7 mouse cellular contexts compared by ENCODE assay signal in the genomic region with DNA sequence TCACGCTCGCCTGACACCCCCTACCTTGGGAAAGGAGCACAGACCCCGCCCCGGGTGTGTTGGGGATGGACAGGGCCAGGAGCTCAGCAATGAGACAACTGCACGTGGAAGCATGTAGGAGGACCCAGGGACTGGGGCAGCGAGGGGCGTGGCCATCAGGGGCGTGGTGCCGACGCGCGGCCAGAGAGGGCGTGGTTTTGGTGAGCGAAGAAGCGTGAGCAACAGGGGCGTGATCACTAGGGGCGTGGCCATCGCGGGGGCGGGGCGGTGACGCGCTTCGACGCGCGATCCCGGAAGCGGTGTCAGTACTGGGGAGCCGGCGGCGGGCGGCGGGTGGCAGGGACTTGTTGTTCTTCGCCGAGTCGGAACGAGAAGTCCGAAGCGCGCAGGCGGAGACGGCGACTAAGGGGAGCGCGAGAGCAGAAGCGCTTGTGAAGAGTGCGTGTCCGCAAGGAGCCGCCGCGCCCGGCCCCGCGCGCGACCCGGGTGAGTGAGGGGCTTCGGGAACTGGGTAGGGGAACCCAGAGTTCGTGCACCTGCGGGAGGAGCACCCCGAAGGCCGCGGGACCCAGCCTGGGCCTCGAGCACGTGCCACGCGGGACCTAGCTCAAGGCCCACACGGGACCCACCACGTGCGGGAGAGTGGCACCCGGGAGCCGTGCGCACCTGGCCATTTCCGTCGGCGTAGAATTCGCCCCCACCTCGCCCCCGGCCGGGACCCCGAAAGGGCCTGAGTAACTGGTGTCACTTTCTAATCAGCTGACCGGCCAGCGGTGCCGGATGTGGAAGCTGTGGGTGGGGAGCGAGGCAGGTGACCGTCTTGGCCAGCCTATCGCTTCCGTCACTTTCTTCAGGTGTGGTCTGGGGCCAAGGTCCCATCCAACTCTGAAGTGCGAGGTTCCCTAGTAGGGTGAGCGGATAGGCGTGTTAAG. TPM values are rescaled to one million over a fixed set of nuclear protein-coding genes. Genes with fewer than 3 reads are reported as not detected.
DNase-seq lines count a peak whose midpoint lies in the region; ATAC-seq lines count a peak whose summit lies in the region.

A gene (plus strand): TSS at position 287 of the 932 bp plus-strand sequence.

- peaks cover 46% of the 10 kb centered on the region for H3K4me1 ChIP-seq in intestine, embryonic 16.5 days (ENCODE audit: control insufficient read depth, insufficient read depth, low read length)
- H3K4me1 ChIP-seq in midbrain, embryonic 11.5 days (ENCODE audit: control insufficient read depth, insufficient read depth, low read length) = peaks cover 15% of the 10 kb centered on the region

- H3K27me3 ChIP-seq in intestine, embryonic 16.5 days (replicated peaks; ENCODE audit: control insufficient read depth, insufficient read depth, low read length) = no peaks in the 10 kb centered on the region
- H3K27me3 ChIP-seq in midbrain, embryonic 11.5 days (ENCODE audit: control insufficient read depth, insufficient read depth, low read length) = no peaks in the 10 kb centered on the region

- H3K27ac ChIP-seq in intestine, embryonic 16.5 days (ENCODE audit: low read length) = peak within 1 kb of the TSS; percentile 96
- no peak within 1 kb of the TSS for H3K27ac ChIP-seq in midbrain, embryonic 11.5 days (ENCODE audit: low read depth, low read length)

- peak; percentile 85 for ATAC-seq in intestine, embryonic 16.5 days
- peak; percentile 91 for ATAC-seq in midbrain, embryonic 11.5 days (ENCODE audit: low FRiP score)

- no peaks in the 10 kb centered on the region for H3K36me3 ChIP-seq in intestine, embryonic 16.5 days (ENCODE audit: control insufficient read depth, insufficient read depth, low read length)
- H3K36me3 ChIP-seq in midbrain, embryonic 11.5 days (ENCODE audit: control insufficient read depth, insufficient read depth, low read length) = no peaks in the 10 kb centered on the region

- under 1% methylated on average over 92 of the region's 92 CpGs for WGBS in intestine, embryonic 16.5 days
- WGBS in midbrain, embryonic 11.5 days = under 1% methylated on average over 92 of the region's 92 CpGs

- DNase-seq in adrenal gland, adult 2 months = peak; percentile 99
- peak; percentile 93 for DNase-seq in embryo, embryonic 11.5 days (ENCODE audit: low read depth, low spot score)
- DNase-seq in gastrocnemius, postnatal 4 days (ENCODE audit: low spot score in 2 of 2) = peak; percentile 97 to 98
- DNase-seq in left cerebral cortex, postnatal 36 days (ENCODE audit: low spot score in 2 of 2) = peak; percentile 90 to 93
- DNase-seq in midbrain, embryonic 11.5 days (ENCODE audit: low spot score, missing footprints) = peak; percentile 100
- DNase-seq in skeletal muscle tissue, adult 2 months (ENCODE audit: low read depth, low spot score) = peak; percentile 98

- H3K9ac ChIP-seq in intestine, embryonic 16.5 days (ENCODE audit: low read depth, low read length) = peak within 1 kb of the TSS; percentile 86
- peak within 1 kb of the TSS; percentile 67 for H3K9ac ChIP-seq in midbrain, embryonic 11.5 days (ENCODE audit: low read length)

- no peaks in the 10 kb centered on the region for H3K9me3 ChIP-seq in intestine, embryonic 16.5 days (ENCODE audit: control insufficient read depth, low read length)
- H3K9me3 ChIP-seq in midbrain, embryonic 11.5 days (ENCODE audit: control insufficient read depth, low read length) = no peaks in the 10 kb centered on the region

- peak within 1 kb of the TSS; percentile 86 for H3K4me2 ChIP-seq in intestine, embryonic 16.5 days (ENCODE audit: low read depth, low read length)
- peak within 1 kb of the TSS; percentile 100 for H3K4me2 ChIP-seq in midbrain, embryonic 11.5 days

- intact Hi-C loops in left cerebral cortex, postnatal 36 days (cut with DNase I) = no loop called here

- peak within 1 kb of the TSS; percentile 78 for H3K4me3 ChIP-seq in intestine, embryonic 16.5 days (ENCODE audit: low read length)
- H3K4me3 ChIP-seq in midbrain, embryonic 11.5 days (ENCODE audit: low read depth, low read length) = peak within 1 kb of the TSS; percentile 82

RNA-seq across cellular contexts. Expression of the gene that starts here (rescaled TPM):
- 10 to 100 TPM; 32.1 to 34.1 TPM for total RNA-seq in adrenal gland, adult 2 months (2021)
- 28.8 and 29.8 TPM in 2 replicates for polyA plus RNA-seq in adrenal gland, adult 2 months (2012; rRNA removed)
- total RNA-seq in gastrocnemius, postnatal 4 days (2021) = 10 to 100 TPM in 1 of 2 experiments, 1 to 10 TPM in 1; 8.9 to 11.7 TPM
- polyA plus RNA-seq in intestine, embryonic 16.5 days (2015; fragmentation: Nextera tagmentation; extraction: Ambion mirVana) = 25.0 and 25.2 TPM in 2 replicates
- total RNA-seq in left cerebral cortex, postnatal 36 days (2021) = 1 to 10 TPM; 8.2 to 8.8 TPM
- polyA plus RNA-seq in midbrain, embryonic 11.5 days (2014; fragmentation: Nextera tagmentation; extraction: Ambion mirVana) = 5.0 and 5.1 TPM in 2 replicates
